In genomic region chr6:86475462-86476167, GRCm38 (mm10) we compare ENCODE assay signal across 10 mouse cellular contexts. TPM values are rescaled to one million over a fixed set of nuclear protein-coding genes. Genes with fewer than 3 reads are reported as not detected.
DNase-seq lines count a peak whose midpoint lies in the region; ATAC-seq lines count a peak whose summit lies in the region.
"Had no signal": no experiment of that assay in that cellular context is flagged by ENCODE, and none has a peak within 500 bp of the region (broad histone marks: within the 10 kb centered on the region; RNA-seq: fewer than 3 reads in every experiment).

No protein-coding gene starts in this region.

- no peak overlapping the region; the same call in 1 of the 2 replicates for H3K9ac ChIP-seq in heart, embryonic 14.5 days (ENCODE audit: low read length)
- H3K9ac ChIP-seq in limb, embryonic 15.5 days: no peak overlapping the region

- H3K4me3 ChIP-seq in embryonic facial prominence, embryonic 10.5 days: no peak overlapping the region
- no peak overlapping the region for H3K4me3 ChIP-seq in heart, embryonic 14.5 days (ENCODE audit: control insufficient read depth in 1 of 2, insufficient read depth in 1 of 2, low read depth in 1 of 2, low read length in 2 of 2)
- no peak overlapping the region for H3K4me3 ChIP-seq in limb, embryonic 15.5 days
- H3K4me3 ChIP-seq: forebrain, embryonic 10.5 days had no signal

- no peaks in the 10 kb centered on the region for H3K27me3 ChIP-seq in embryonic facial prominence, embryonic 10.5 days (replicated peaks; ENCODE audit: low read depth, poor library complexity, severe bottlenecking)
- no peaks in the 10 kb centered on the region for H3K27me3 ChIP-seq in heart, embryonic 14.5 days (ENCODE audit: control insufficient read depth, insufficient read depth, low read length)
- H3K27me3 ChIP-seq in limb, embryonic 15.5 days: no peaks in the 10 kb centered on the region

- no peak for ATAC-seq in heart, embryonic 14.5 days (ENCODE audit: insufficient number of reproducible peaks, insufficient read depth, low FRiP score, low read depth)
- no peak for ATAC-seq in limb, embryonic 15.5 days (ENCODE audit: insufficient number of reproducible peaks, low FRiP score, low TSS enrichment, low read depth)

- H3K4me2 ChIP-seq in heart, embryonic 14.5 days (ENCODE audit: low read length): no peak overlapping the region
- no peak overlapping the region for H3K4me2 ChIP-seq in limb, embryonic 15.5 days

- peak overlapping the region; percentile 64 for H3K27ac ChIP-seq in embryonic facial prominence, embryonic 10.5 days (replicated peaks)
- peak overlapping the region; percentile 63 to 79 for H3K27ac ChIP-seq in heart, embryonic 14.5 days (replicated peaks in 1 of 2; ENCODE audit: control insufficient read depth in 1 of 2, insufficient read depth in 1 of 2, low read depth in 2 of 2, low read length in 2 of 2)
- peak overlapping the region; percentile 65 for H3K27ac ChIP-seq in limb, embryonic 15.5 days
- H3K27ac ChIP-seq: forebrain, embryonic 10.5 days had no signal

- peaks cover 3% of the 10 kb centered on the region for H3K36me3 ChIP-seq in embryonic facial prominence, embryonic 10.5 days (replicated peaks)
- no peaks in the 10 kb centered on the region for H3K36me3 ChIP-seq in heart, embryonic 14.5 days (ENCODE audit: control insufficient read depth, insufficient read depth, low read length)
- no peaks in the 10 kb centered on the region for H3K36me3 ChIP-seq in limb, embryonic 15.5 days

- peak; percentile 32 for DNase-seq in adrenal gland, postnatal 14 days
- DNase-seq in adrenal gland, postnatal 36 days: no peak
- no peak for DNase-seq in embryonic facial prominence, embryonic 10.5 days (ENCODE audit: low spot score)
- DNase-seq in frontal cortex, postnatal 10 days (ENCODE audit: low spot score in 2 of 2): no peak
- no peak for DNase-seq in adrenal gland, adult 2 months
- DNase-seq in yolk sac, embryonic 10.5 days (ENCODE audit: low spot score): no peak
- DNase-seq: cerebellum, adult 9-11 months had no signal

- WGBS in embryonic facial prominence, embryonic 10.5 days: 81% methylated on average over 9 of the region's 9 CpGs
- WGBS in heart, embryonic 14.5 days: 38% methylated on average over 9 of the region's 9 CpGs
- WGBS in limb, embryonic 15.5 days: 57% methylated on average over 9 of the region's 9 CpGs

- H3K4me1 ChIP-seq in embryonic facial prominence, embryonic 10.5 days: peaks cover 57% of the 10 kb centered on the region
- H3K4me1 ChIP-seq in heart, embryonic 14.5 days (ENCODE audit: control insufficient read depth in 2 of 2, insufficient read depth in 2 of 2, low read length in 2 of 2): peaks cover 33 to 56% of the 10 kb centered on the region in 2 experiments
- H3K4me1 ChIP-seq in limb, embryonic 15.5 days: peaks cover 44% of the 10 kb centered on the region

- H3K9me3 ChIP-seq in embryonic facial prominence, embryonic 10.5 days: no peaks in the 10 kb centered on the region
- no peaks in the 10 kb centered on the region for H3K9me3 ChIP-seq in heart, embryonic 14.5 days (ENCODE audit: control insufficient read depth, low read length)
- H3K9me3 ChIP-seq in limb, embryonic 15.5 days: no peaks in the 10 kb centered on the region
- H3K9me3 ChIP-seq: forebrain, embryonic 10.5 days had no signal

RNA-seq across cellular contexts. Expression of gene C87436, which starts 37.4 kb away (rescaled TPM):
- total RNA-seq in adrenal gland, postnatal 14 days (2021): 15.6 and 16.4 TPM in 2 replicates
- total RNA-seq in adrenal gland, postnatal 36 days (2021): 10 to 100 TPM; 16.5 to 23.5 TPM
- 22.6 and 25.1 TPM in 2 replicates for polyA plus RNA-seq in embryonic facial prominence, embryonic 10.5 days (2016; fragmentation: Nextera tagmentation; extraction: Ambion mirVana)
- 17.1 and 20.0 TPM in 2 replicates for polyA plus RNA-seq in heart, embryonic 14.5 days (2014; fragmentation: Nextera tagmentation; extraction: Ambion mirVana)
- 22.9 and 24.5 TPM in 2 replicates for polyA plus RNA-seq in limb, embryonic 15.5 days (2015; fragmentation: Nextera tagmentation; extraction: Ambion mirVana)
- 10 to 100 TPM; 18.4 to 22.3 TPM for total RNA-seq in adrenal gland, adult 2 months (2021)
- 7.3 and 8.7 TPM in 2 replicates for polyA plus RNA-seq in adrenal gland, adult 2 months (2012; rRNA removed)

RNA-seq across cellular contexts. Expression of gene Gm44790, which starts 49.2 kb away (rescaled TPM):
- 0.78 TPM in 1 of 2 replicates, not detected in the other for total RNA-seq in adrenal gland, postnatal 14 days (2021)
- not detected for total RNA-seq in adrenal gland, postnatal 36 days (2021)
- polyA plus RNA-seq in embryonic facial prominence, embryonic 10.5 days (2016; fragmentation: Nextera tagmentation; extraction: Ambion mirVana): 0.69 and 2.5 TPM in 2 replicates
- polyA plus RNA-seq in heart, embryonic 14.5 days (2014; fragmentation: Nextera tagmentation; extraction: Ambion mirVana): not detected in 2 replicates
- polyA plus RNA-seq in limb, embryonic 15.5 days (2015; fragmentation: Nextera tagmentation; extraction: Ambion mirVana): 0.42 TPM in 1 of 2 replicates, not detected in the other
- 1 to 10 TPM in 1 of 2 experiments, not detected in 1; 3.2 TPM for total RNA-seq in adrenal gland, adult 2 months (2021)
- polyA plus RNA-seq in adrenal gland, adult 2 months (2012; rRNA removed): 6.4 and 8.7 TPM in 2 replicates

RNA-seq across cellular contexts. Expression of gene Pcbp1, which starts 50.5 kb away (rescaled TPM):
- total RNA-seq in adrenal gland, postnatal 14 days (2021): 260 TPM in 2 replicates
- total RNA-seq in adrenal gland, postnatal 36 days (2021): 100 to 1,000 TPM; 316 to 364 TPM
- 560 and 592 TPM in 2 replicates for polyA plus RNA-seq in embryonic facial prominence, embryonic 10.5 days (2016; fragmentation: Nextera tagmentation; extraction: Ambion mirVana)
- polyA plus RNA-seq in heart, embryonic 14.5 days (2014; fragmentation: Nextera tagmentation; extraction: Ambion mirVana): 297 and 312 TPM in 2 replicates
- polyA plus RNA-seq in limb, embryonic 15.5 days (2015; fragmentation: Nextera tagmentation; extraction: Ambion mirVana): 456 and 462 TPM in 2 replicates
- total RNA-seq in adrenal gland, adult 2 months (2021): 100 to 1,000 TPM; 320 to 331 TPM
- polyA plus RNA-seq in adrenal gland, adult 2 months (2012; rRNA removed): 379 and 483 TPM in 2 replicates
